Mouse (Mus musculus) macrophage (primary cell): ENCODE results near the gene Acin1. TPM values are rescaled to one million over a fixed set of nuclear protein-coding genes. Genes with fewer than 3 reads are reported as not detected.

Source experiments
- H3K27ac ChIP-seq: fragments of 350-480 bp; formaldehyde crosslinking; 2 replicates; pipeline ENCODE4 v1.9.0; 2021
- H3K36me3 ChIP-seq: fragments of 350-480 bp; formaldehyde crosslinking; 2 replicates; pipeline ENCODE4 v1.9.0; 2021; ENCODE audit errors: inconsistent target
- H3K4me3 ChIP-seq: fragments of 350-480 bp; formaldehyde crosslinking; 2 replicates; pipeline ENCODE4 v1.9.0; 2021; ENCODE audit errors: inconsistent target
- H3K79me2 ChIP-seq: fragments of 350-480 bp; formaldehyde crosslinking; 2 replicates; pipeline ENCODE4 v1.9.0; 2021; ENCODE audit errors: inconsistent target
- WGBS: methylation state at CpG from one replicate; pipeline ENCODE4 v1.1.7; 2026; ENCODE audit warnings: inconsistent platforms; ENCODE audit not compliant: missing documents; 5-methylcytosine and 5-hydroxymethylcytosine counted together
- polyA plus RNA-seq: library from polyadenylated mRNA; stranded (reverse); fragments of 250-400 nt; gene quantifications from 3 replicates; pipeline ENCODE4 v1.2.4, GENCODE M21; 2018; ENCODE audit warnings: inconsistent platforms

Gene Acin1
- polyA plus RNA-seq, 1 experiment from 2014 or later, result 195 TPM

DNA sequence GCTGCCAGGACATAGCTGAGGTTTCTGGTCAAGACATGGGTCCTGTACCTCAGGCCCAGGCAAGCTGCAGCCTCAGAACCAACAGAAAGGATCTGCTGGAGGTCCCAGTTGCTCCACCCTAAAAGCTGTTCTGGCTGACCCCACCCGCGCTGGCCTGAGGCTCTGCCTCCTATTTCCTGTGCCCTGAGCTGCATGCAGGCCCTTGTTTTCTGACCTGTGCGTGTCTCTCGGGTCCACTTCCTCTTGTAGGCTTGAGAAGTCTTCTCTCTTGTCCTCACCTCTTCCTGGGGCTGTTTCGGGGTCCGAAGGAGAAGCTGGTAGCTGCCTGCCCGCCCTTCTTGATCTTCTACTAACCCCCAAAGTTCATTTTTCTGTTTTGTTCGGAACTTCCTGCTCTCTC, 26.1 kb upstream of the Acin1 start:
- Histone ChIP-seq H3K36me3 (no peaks in the 10 kb centered on the region), H3K27ac (peak overlapping the region; percentile 61), H3K4me3 (no peak overlapping the region), H3K79me2 (no peaks in the 10 kb centered on the region)
- WGBS, result 11% methylated on average over 8 of the region's 8 CpGs

- WGBS, result 47% methylated on average over 5 of the region's 7 CpGs
These were observed 25.3 kb upstream of the Acin1 start, which contains the start of gene Cebpe for GRCm38 (mm10) chr14:54712074-54712473. TSS of gene Cebpe (minus strand) at chr14:54712174.

GRCm38 (mm10) chr14:54709054-54709453, 22.3 kb upstream of the Acin1 start:
- 96% methylated on average over 9 of the region's 9 CpGs for WGBS
- no peaks in the 10 kb centered on the region for H3K36me3 ChIP-seq
- H3K4me3 ChIP-seq, result no peak overlapping the region
- H3K79me2 ChIP-seq, result no peaks in the 10 kb centered on the region
- no peak overlapping the region for H3K27ac ChIP-seq

More at GRCm38 (mm10) chr14:54712074-54712473, 25.3 kb upstream of the Acin1 start, which contains the start of gene Cebpe:
- Histone ChIP-seq H3K36me3 (no peaks in the 10 kb centered on the region), H3K4me3 (no peak within 1 kb of the TSS), H3K79me2 (no peaks in the 10 kb centered on the region), H3K27ac (peak within 1 kb of the TSS; percentile 61)

DNA sequence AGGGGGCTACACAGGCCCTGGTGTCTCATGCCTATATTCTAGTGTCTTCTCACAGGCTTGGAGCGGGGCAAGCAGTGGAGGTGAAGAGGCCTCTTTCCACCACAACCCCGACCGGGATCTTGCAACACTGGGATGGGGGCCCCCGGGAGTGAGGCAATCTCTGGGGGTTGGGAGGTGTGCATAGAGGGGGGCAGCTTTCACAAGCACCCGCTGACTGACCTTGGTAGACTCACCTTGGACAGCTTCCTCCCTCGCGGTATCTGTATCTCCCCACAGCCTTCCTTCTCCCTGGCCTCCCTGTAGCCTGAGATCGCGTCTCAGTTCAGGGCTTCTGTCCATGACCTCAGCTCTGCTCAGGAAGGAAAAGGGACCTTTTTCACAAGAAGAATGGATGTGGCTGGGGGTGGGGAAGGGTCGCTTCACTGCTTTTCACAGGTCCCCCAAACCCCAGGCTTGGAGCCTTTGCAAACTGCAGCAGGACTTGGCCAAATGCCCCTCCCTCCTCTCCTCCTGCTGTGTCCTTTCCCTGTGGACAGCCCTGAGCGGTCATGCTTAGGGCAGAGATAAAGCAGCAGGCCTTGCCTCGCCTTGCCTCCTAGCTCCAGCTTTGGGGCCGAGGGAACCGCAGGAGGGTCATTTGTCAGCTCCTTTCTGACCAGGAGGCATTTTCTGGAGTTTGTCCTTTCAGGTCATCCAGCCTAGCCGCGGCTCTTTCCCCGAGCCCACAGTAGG, 20.0 kb upstream of the Acin1 start:
- H3K27ac ChIP-seq, result no peak overlapping the region
- WGBS, result 67% methylated on average over 15 of the region's 17 CpGs
- H3K36me3 ChIP-seq, result no peaks in the 10 kb centered on the region
- H3K79me2 ChIP-seq, result no peaks in the 10 kb centered on the region
- no peak overlapping the region for H3K4me3 ChIP-seq

GRCm38 (mm10) chr14:54705844-54706243, 19.1 kb upstream of the Acin1 start:
- H3K4me3 ChIP-seq, result no peak overlapping the region
- no peak overlapping the region for H3K27ac ChIP-seq
- H3K79me2 ChIP-seq, result no peaks in the 10 kb centered on the region
- H3K36me3 ChIP-seq, result no peaks in the 10 kb centered on the region
- WGBS, result 15% methylated on average over 5 of the region's 5 CpGs

- Histone ChIP-seq H3K4me3 (no peak overlapping the region), H3K36me3 (no peaks in the 10 kb centered on the region), H3K79me2 (no peaks in the 10 kb centered on the region), H3K27ac (no peak overlapping the region)
- 57% methylated on average over 10 of the region's 10 CpGs for WGBS
These were observed 16.5 kb upstream of the Acin1 start for GRCm38 (mm10) chr14:54703207-54703606.

- Histone ChIP-seq H3K36me3 (no peaks in the 10 kb centered on the region), H3K4me3 (no peak overlapping the region), H3K79me2 (no peaks in the 10 kb centered on the region), H3K27ac (no peak overlapping the region)
- 21% methylated on average over 6 of the region's 6 CpGs for WGBS
These were observed 14.6 kb upstream of the Acin1 start for GRCm38 (mm10) chr14:54701298-54701697.

GRCm38 (mm10) chr14:54699586-54699985, 12.9 kb upstream of the Acin1 start:
- Histone ChIP-seq H3K27ac (no peak overlapping the region), H3K36me3 (no peaks in the 10 kb centered on the region), H3K4me3 (no peak overlapping the region), H3K79me2 (no peaks in the 10 kb centered on the region)
- 91% methylated on average over 3 of the region's 3 CpGs for WGBS

DNA sequence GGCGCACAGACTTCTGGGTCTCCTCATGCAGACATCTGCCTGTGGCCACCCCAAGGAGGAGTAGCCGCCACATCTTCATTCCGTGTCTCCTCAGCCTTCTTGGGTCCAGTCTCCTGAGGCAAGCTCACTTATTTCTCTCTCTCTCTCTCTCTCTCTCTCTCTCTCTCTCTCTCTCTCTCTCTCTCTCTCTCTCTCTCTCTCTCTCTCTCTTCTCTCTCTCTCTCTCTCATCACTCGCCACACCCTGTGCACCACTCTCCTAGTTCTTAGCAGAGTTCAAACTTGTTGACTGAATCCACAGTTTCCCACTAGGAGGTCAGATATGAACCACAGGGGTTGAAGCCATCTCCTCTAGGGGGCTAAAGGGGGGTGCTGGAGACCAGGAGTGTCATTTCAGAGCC, 12.0 kb upstream of the Acin1 start, which contains the start of gene Gm29776:
TSS of gene Gm29776 (minus strand) at position 101 of the 400 bp plus-strand sequence.
- H3K36me3 ChIP-seq, result no peaks in the 10 kb centered on the region
- H3K79me2 ChIP-seq, result no peaks in the 10 kb centered on the region
- 100% methylated on average over 3 of the region's 4 CpGs for WGBS
- H3K4me3 ChIP-seq, result no peak within 1 kb of the TSS
- no peak within 1 kb of the TSS for H3K27ac ChIP-seq

- H3K4me3 ChIP-seq, result no peak overlapping the region
- no peak overlapping the region for H3K27ac ChIP-seq
- WGBS, result 94% methylated on average over 4 of the region's 4 CpGs
- no peaks in the 10 kb centered on the region for H3K36me3 ChIP-seq
- H3K79me2 ChIP-seq, result no peaks in the 10 kb centered on the region
These were observed 10.0 kb upstream of the Acin1 start for GRCm38 (mm10) chr14:54696752-54697151.

- 56% methylated on average over 6 of the region's 6 CpGs for WGBS
- peaks cover 10% of the 10 kb centered on the region; the same call in 1 of the 2 replicates for H3K79me2 ChIP-seq
These were observed 8.3 kb upstream of the Acin1 start for GRCm38 (mm10) chr14:54695042-54695441.

GRCm38 (mm10) chr14:54687251-54687650, 520 bp upstream of the Acin1 start:
- Histone ChIP-seq H3K79me2 (peaks cover 79% of the 10 kb centered on the region), H3K36me3 (peaks cover 31% of the 10 kb centered on the region; the same call in 1 of the 2 replicates), H3K4me3 (peak overlapping the region; percentile 94), H3K27ac (peak overlapping the region; percentile 83)
- 2% methylated on average over 8 of the region's 8 CpGs for WGBS

More at GRCm38 (mm10) chr14:54695042-54695441, 8.3 kb upstream of the Acin1 start:
- peaks cover 10% of the 10 kb centered on the region; the same call in 1 of the 2 replicates for H3K36me3 ChIP-seq
- H3K4me3 ChIP-seq, result no peak overlapping the region
- no peak overlapping the region for H3K27ac ChIP-seq

GRCm38 (mm10) chr14:54686063-54686521, 639 bp downstream of the Acin1 start, which contains the start of gene 1700123O20Rik:
TSS of gene 1700123O20Rik (plus strand) at chr14:54686216.
- H3K36me3 ChIP-seq, result peaks cover 31% of the 10 kb centered on the region; the same call in 1 of the 2 replicates
- peaks cover 90% of the 10 kb centered on the region for H3K79me2 ChIP-seq
- H3K4me3 ChIP-seq, result peak within 1 kb of the TSS; percentile 94
- H3K27ac ChIP-seq, result peak within 1 kb of the TSS; percentile 83
- WGBS, result 2% methylated on average over 32 of the region's 41 CpGs

DNA sequence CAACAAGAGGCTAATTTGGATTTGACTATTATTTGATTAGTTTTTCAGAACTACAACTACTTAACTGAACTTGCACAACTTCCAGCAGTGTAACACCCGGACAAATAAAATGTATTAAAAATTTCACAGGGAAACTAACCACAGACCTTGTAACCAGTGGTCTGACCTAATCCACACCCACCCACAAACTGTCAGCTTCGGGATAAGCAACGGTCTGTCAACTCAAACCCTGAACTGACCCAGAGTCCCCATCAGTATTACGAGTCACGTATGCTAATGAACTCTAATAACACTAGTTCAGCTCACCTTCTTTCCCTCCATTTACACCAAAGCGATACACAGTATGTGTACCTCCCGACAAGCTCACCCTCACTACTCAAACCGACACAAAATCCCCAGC, 1.3 kb downstream of the Acin1 start:
- 0% methylated on average over 8 of the region's 8 CpGs for WGBS

DNA sequence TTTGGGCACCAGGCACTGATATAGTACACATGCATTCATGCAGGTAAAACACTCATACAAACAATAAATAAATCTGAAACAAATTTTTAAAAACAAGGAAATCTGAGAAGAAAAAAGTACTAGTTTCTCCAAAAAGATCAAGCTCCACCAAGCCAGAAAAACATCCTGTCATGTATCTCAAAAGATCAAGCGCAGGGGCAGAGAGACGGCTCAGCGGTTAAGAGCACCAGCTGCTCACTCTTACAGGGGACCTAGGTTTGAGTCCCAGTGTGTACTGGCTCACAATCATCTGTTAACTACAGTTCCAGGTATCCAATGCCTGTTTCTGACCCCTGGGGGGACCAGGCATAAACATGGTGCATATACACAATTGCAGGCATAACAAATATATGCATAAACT, 4.3 kb downstream of the Acin1 start:
- Histone ChIP-seq H3K79me2 (peaks cover 91% of the 10 kb centered on the region), H3K27ac (no peak overlapping the region), H3K4me3 (no peak overlapping the region), H3K36me3 (peaks cover 40% of the 10 kb centered on the region)
- 98% methylated on average over 3 of the region's 3 CpGs for WGBS

More for the DNA sequence above, 1.3 kb downstream of the Acin1 start:
- Histone ChIP-seq H3K79me2 (peaks cover 91% of the 10 kb centered on the region), H3K27ac (peak overlapping the region; percentile 83; the same call in 1 of the 2 replicates), H3K4me3 (peak overlapping the region; percentile 94), H3K36me3 (peaks cover 26% of the 10 kb centered on the region; the same call in 1 of the 2 replicates)
